Comparison of ENCODE assay signal across 8 mouse cellular contexts in the genomic region with DNA sequence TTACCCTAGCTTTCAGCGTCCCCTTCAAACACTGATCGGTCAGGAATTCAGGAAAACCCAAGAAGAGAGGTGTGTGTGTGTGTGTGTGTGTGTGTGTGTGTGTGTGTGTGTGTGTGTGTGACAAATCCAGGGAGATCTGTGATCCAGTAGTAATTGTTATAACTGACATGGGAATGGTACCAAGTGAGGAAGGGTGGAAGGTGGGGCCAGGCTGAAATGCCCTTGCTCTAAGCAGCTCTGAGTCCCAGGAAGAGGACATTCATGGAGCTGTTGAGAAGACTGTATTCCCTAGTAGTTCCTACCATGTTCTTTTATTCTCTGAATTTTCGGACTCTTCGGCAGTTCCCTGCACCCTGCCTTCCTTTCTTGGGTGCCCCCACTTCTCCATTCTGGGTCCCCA. TPM values are rescaled to one million over a fixed set of nuclear protein-coding genes. Genes with fewer than 3 reads are reported as not detected.
A peak's percentile ranks its signal among the peaks of the same experiment; 100 is the strongest.
DNase-seq lines count a peak whose midpoint lies in the region; ATAC-seq lines count a peak whose summit lies in the region.

No protein-coding gene starts in this region.

- H3K4me1 ChIP-seq in megakaryocyte, embryonic 14.5 days, result peaks cover 76% of the 10 kb centered on the region
- peaks cover 10% of the 10 kb centered on the region for H3K4me1 ChIP-seq in forebrain, embryonic 14.5 days (ENCODE audit: control insufficient read depth, insufficient read depth, low read length)
- peaks cover 27% of the 10 kb centered on the region for H3K4me1 ChIP-seq in limb, embryonic 15.5 days
- peaks cover 18% of the 10 kb centered on the region; the same call in 1 of the 2 replicates for H3K4me1 ChIP-seq in stomach, embryonic 14.5 days (ENCODE audit: control insufficient read depth, insufficient read depth, low read length)

- intact Hi-C loops in gastrocnemius, postnatal 36 days (cut with DNase I), result loop anchor here (5.0 kb wide), 1 partner anchor 215 kb away; no protein-coding TSS in a partner anchor

- peaks cover 47% of the 10 kb centered on the region for H3K36me3 ChIP-seq in megakaryocyte, embryonic 14.5 days (replicated peaks; ENCODE audit: low read length)
- H3K36me3 ChIP-seq in forebrain, embryonic 14.5 days (ENCODE audit: control insufficient read depth, insufficient read depth, low read length), result peaks cover 16% of the 10 kb centered on the region
- H3K36me3 ChIP-seq in limb, embryonic 15.5 days, result peaks cover 27% of the 10 kb centered on the region
- H3K36me3 ChIP-seq in stomach, embryonic 14.5 days (ENCODE audit: control insufficient read depth, insufficient read depth, low read length), result peaks cover 13% of the 10 kb centered on the region

- ATAC-seq in megakaryocyte, adult 5-6 weeks (ENCODE audit: poor library complexity, severe bottlenecking), result no peak
- no peak for ATAC-seq in forebrain, embryonic 14.5 days
- no peak for ATAC-seq in limb, embryonic 15.5 days (ENCODE audit: insufficient number of reproducible peaks, low FRiP score, low TSS enrichment, low read depth)
- no peak for ATAC-seq in stomach, embryonic 14.5 days (ENCODE audit: insufficient number of reproducible peaks, insufficient read depth, low FRiP score, low read depth)

- peaks cover 5% of the 10 kb centered on the region for H3K27me3 ChIP-seq in megakaryocyte, embryonic 14.5 days (replicated peaks)
- 0 out of 2 replicates have a peak, but pooled peaks cover 2% of the 10 kb centered on the region for H3K27me3 ChIP-seq in forebrain, embryonic 14.5 days (replicated peaks; ENCODE audit: control insufficient read depth, insufficient read depth, low read length)
- H3K27me3 ChIP-seq in limb, embryonic 15.5 days, result peaks cover 8% of the 10 kb centered on the region; the same call in 1 of the 2 replicates
- no peaks in the 10 kb centered on the region for H3K27me3 ChIP-seq in stomach, embryonic 14.5 days (ENCODE audit: control insufficient read depth, insufficient read depth, low read length)

- no peak for DNase-seq in forebrain, embryonic 14.5 days (ENCODE audit: low spot score)
- DNase-seq in urinary bladder, adult 18-20 months (ENCODE audit: low spot score in 2 of 2), result no peak
- DNase-seq in gastrocnemius, postnatal 36 days, result no peak
- DNase-seq in T-cell, adult 2 months (ENCODE audit: low spot score), result no peak

- H3K4me3 ChIP-seq in megakaryocyte, embryonic 14.5 days (replicated peaks), result peak overlapping the region; percentile 97
- peak overlapping the region; percentile 77 for H3K4me3 ChIP-seq in forebrain, embryonic 14.5 days (ENCODE audit: low read depth, low read length)
- H3K4me3 ChIP-seq in limb, embryonic 15.5 days, result peak overlapping the region; percentile 71
- peak overlapping the region; percentile 63 for H3K4me3 ChIP-seq in stomach, embryonic 14.5 days (ENCODE audit: low read depth, low read length)

- no peaks in the 10 kb centered on the region for H3K9me3 ChIP-seq in megakaryocyte, embryonic 14.5 days
- H3K9me3 ChIP-seq in forebrain, embryonic 14.5 days (replicated peaks; ENCODE audit: control insufficient read depth, low read length), result no peaks in the 10 kb centered on the region
- H3K9me3 ChIP-seq in limb, embryonic 15.5 days, result no peaks in the 10 kb centered on the region
- H3K9me3 ChIP-seq in stomach, embryonic 14.5 days (ENCODE audit: control insufficient read depth, low read depth, low read length), result no peaks in the 10 kb centered on the region

- H3K4me2 ChIP-seq in forebrain, embryonic 14.5 days (ENCODE audit: low read length), result peak overlapping the region; percentile 94
- H3K4me2 ChIP-seq in limb, embryonic 15.5 days, result peak overlapping the region; percentile 84
- peak overlapping the region; percentile 73 for H3K4me2 ChIP-seq in stomach, embryonic 14.5 days (replicated peaks; ENCODE audit: low read depth, low read length)

- peak overlapping the region; percentile 82 for H3K9ac ChIP-seq in forebrain, embryonic 14.5 days (ENCODE audit: low read length)
- no peak overlapping the region for H3K9ac ChIP-seq in limb, embryonic 15.5 days
- peak overlapping the region; percentile 59; the same call in 1 of the 2 replicates for H3K9ac ChIP-seq in stomach, embryonic 14.5 days (replicated peaks; ENCODE audit: low read depth, low read length)

- WGBS in forebrain, embryonic 14.5 days, result 88% methylated on average over 4 of the region's 4 CpGs
- 72% methylated on average over 4 of the region's 4 CpGs for WGBS in limb, embryonic 15.5 days
- 70% methylated on average over 4 of the region's 4 CpGs for WGBS in stomach, embryonic 14.5 days

- H3K27ac ChIP-seq in forebrain, embryonic 14.5 days (ENCODE audit: low read depth, low read length), result no peak overlapping the region
- H3K27ac ChIP-seq in limb, embryonic 15.5 days, result no peak overlapping the region
- H3K27ac ChIP-seq in stomach, embryonic 14.5 days (ENCODE audit: low read length), result no peak overlapping the region

RNA-seq across cellular contexts. Expression of a gene that starts 1.8 kb away (rescaled TPM):
- 47.7 and 114 TPM in 2 replicates for polyA plus RNA-seq in megakaryocyte, embryonic 14.5 days (2012; ENCODE audit: insufficient read depth, low replicate concordance)
- total RNA-seq in megakaryocyte, adult 5-6 weeks (2015), result 1.7 and 5.3 TPM in 2 replicates
- total RNA-seq in megakaryocyte, adult 5-6 weeks (2017), result 0.40 and 0.45 TPM in 2 replicates
- polyA plus RNA-seq in forebrain, embryonic 14.5 days (2014; fragmentation: Nextera tagmentation; extraction: Ambion mirVana), result 4.9 and 7.0 TPM in 2 replicates
- polyA plus RNA-seq in limb, embryonic 15.5 days (2015; fragmentation: Nextera tagmentation; extraction: Ambion mirVana), result 9.7 and 13.9 TPM in 2 replicates
- polyA plus RNA-seq in stomach, embryonic 14.5 days (2014; fragmentation: Nextera tagmentation; extraction: Ambion mirVana), result 8.0 and 9.5 TPM in 2 replicates
- total RNA-seq in gastrocnemius, postnatal 36 days (2021), result 10 to 100 TPM in 1 of 2 experiments, 1 to 10 TPM in 1; 3.9 to 32.3 TPM

RNA-seq across cellular contexts. Expression of a gene that starts 8.0 kb away (rescaled TPM):
- polyA plus RNA-seq in megakaryocyte, embryonic 14.5 days (2012; ENCODE audit: insufficient read depth, low replicate concordance), result 35.6 and 49.9 TPM in 2 replicates
- total RNA-seq in megakaryocyte, adult 5-6 weeks (2015), result 98.6 and 105 TPM in 2 replicates
- 156 and 174 TPM in 2 replicates for total RNA-seq in megakaryocyte, adult 5-6 weeks (2017)
- 1.4 and 1.9 TPM in 2 replicates for polyA plus RNA-seq in forebrain, embryonic 14.5 days (2014; fragmentation: Nextera tagmentation; extraction: Ambion mirVana)
- 24.2 and 24.7 TPM in 2 replicates for polyA plus RNA-seq in limb, embryonic 15.5 days (2015; fragmentation: Nextera tagmentation; extraction: Ambion mirVana)
- polyA plus RNA-seq in stomach, embryonic 14.5 days (2014; fragmentation: Nextera tagmentation; extraction: Ambion mirVana), result 24.8 and 27.8 TPM in 2 replicates
- 10 to 100 TPM; 28.2 to 31.2 TPM for total RNA-seq in gastrocnemius, postnatal 36 days (2021)

RNA-seq across cellular contexts. Expression of a gene that starts 40.5 kb away (rescaled TPM):
- 8.1 TPM in 1 of 2 replicates, not detected in the other for polyA plus RNA-seq in megakaryocyte, embryonic 14.5 days (2012; ENCODE audit: insufficient read depth, low replicate concordance)
- total RNA-seq in megakaryocyte, adult 5-6 weeks (2015), result 4.1 and 6.4 TPM in 2 replicates
- 5.0 and 8.0 TPM in 2 replicates for total RNA-seq in megakaryocyte, adult 5-6 weeks (2017)
- 14.0 and 15.7 TPM in 2 replicates for polyA plus RNA-seq in forebrain, embryonic 14.5 days (2014; fragmentation: Nextera tagmentation; extraction: Ambion mirVana)
- polyA plus RNA-seq in limb, embryonic 15.5 days (2015; fragmentation: Nextera tagmentation; extraction: Ambion mirVana), result 8.8 and 10.1 TPM in 2 replicates
- 12.4 and 12.9 TPM in 2 replicates for polyA plus RNA-seq in stomach, embryonic 14.5 days (2014; fragmentation: Nextera tagmentation; extraction: Ambion mirVana)
- 10 to 100 TPM in 1 of 2 experiments, 1 to 10 TPM in 1; 9.3 to 11.2 TPM for total RNA-seq in gastrocnemius, postnatal 36 days (2021)

RNA-seq across cellular contexts. Expression of a gene that starts 42.7 kb away (rescaled TPM):
- polyA plus RNA-seq in megakaryocyte, embryonic 14.5 days (2012; ENCODE audit: insufficient read depth, low replicate concordance), result not detected in 2 replicates
- not detected in 2 replicates for total RNA-seq in megakaryocyte, adult 5-6 weeks (2015)
- not detected in 2 replicates for total RNA-seq in megakaryocyte, adult 5-6 weeks (2017)
- polyA plus RNA-seq in forebrain, embryonic 14.5 days (2014; fragmentation: Nextera tagmentation; extraction: Ambion mirVana), result 2.0 and 2.3 TPM in 2 replicates
- polyA plus RNA-seq in limb, embryonic 15.5 days (2015; fragmentation: Nextera tagmentation; extraction: Ambion mirVana), result 0.60 and 0.74 TPM in 2 replicates
- 0.13 and 0.19 TPM in 2 replicates for polyA plus RNA-seq in stomach, embryonic 14.5 days (2014; fragmentation: Nextera tagmentation; extraction: Ambion mirVana)
- total RNA-seq in gastrocnemius, postnatal 36 days (2021), result 10 to 100 TPM; 33.5 to 35.9 TPM
